Mouse (Mus musculus) forebrain, embryonic 16.5 days (tissue): ENCODE data around the gene Cacng7. TPM values are rescaled to one million over a fixed set of nuclear protein-coding genes. Genes with fewer than 3 reads are reported as not detected.
"Not testable (repeated sequence)": the region's sequence is repeated elsewhere in the genome, so short reads cannot be mapped to it uniquely, and the experiment has no call there.

Source experiments
- ATAC-seq: fragments of 200-750 bp; cut with Nextera tagmentation; 2 replicates; pipeline ENCODE4 v1.8.0; 2017; ENCODE audit warnings: mild to moderate bottlenecking, moderate library complexity
- H3K27ac ChIP-seq: fragments of 300-500 bp; sonication (generic); 2 replicates; pipeline ENCODE4 v1.5.1; 2014; ENCODE audit warnings: low read length, control low read depth
- H3K27me3 ChIP-seq: fragments of 300-500 bp; sonication (generic); replicated peaks from 2 replicates; pipeline ENCODE4 v1.6.1; 2014; ENCODE audit warnings: low read length; ENCODE audit not compliant: control insufficient read depth, insufficient read depth
- H3K36me3 ChIP-seq: fragments of 300-500 bp; sonication (generic); 2 replicates; pipeline ENCODE4 v1.6.1; 2014; ENCODE audit not compliant: control insufficient read depth, insufficient read depth
- H3K4me1 ChIP-seq: fragments of 300-500 bp; sonication (generic); replicated peaks from 2 replicates; pipeline ENCODE4 v1.6.1; 2014; ENCODE audit warnings: low read length; ENCODE audit not compliant: control insufficient read depth, insufficient read depth
- H3K4me2 ChIP-seq: fragments of 300-500 bp; sonication (generic); 2 replicates; pipeline ENCODE4 v1.6.1; 2014; ENCODE audit warnings: mild to moderate bottlenecking, low read length, control low read depth
- H3K4me3 ChIP-seq: fragments of 300-500 bp; sonication (generic); replicated peaks from 2 replicates; pipeline ENCODE4 v1.5.1; 2014; ENCODE audit warnings: mild to moderate bottlenecking, low read length, control low read depth
- H3K9ac ChIP-seq: fragments of 300-500 bp; sonication (generic); replicated peaks from 2 replicates; pipeline ENCODE4 v1.6.1; 2014; ENCODE audit warnings: low read depth, low read length, control low read depth
- H3K9me3 ChIP-seq: fragments of 300-500 bp; sonication (generic); 2 replicates; pipeline ENCODE4 v1.6.1; 2016; ENCODE audit warnings: low read length; ENCODE audit not compliant: control insufficient read depth
- WGBS: fragments of 180-500 bp; shearing (Covaris S2); extraction: QIAGEN DNeasy Blood & Tissue Kit; methylation state at CpG from one replicate; pipeline ENCODE4 v1.1.7; 2014; 5-methylcytosine and 5-hydroxymethylcytosine counted together
- polyA plus RNA-seq: library from polyadenylated mRNA; unstranded; fragments of >200 nt; fragmentation: Nextera tagmentation; extraction: Ambion mirVana; gene quantifications from 2 replicates; pipeline ENCODE4 v1.2.1, GENCODE M21; 2015

The Cacng7 gene
- polyA plus RNA-seq, 1 experiment from 2014 or later = 4.3 TPM

GRCm38 (mm10) chr7:3390413-3391080, 57.8 kb downstream of the Cacng7 start, which contains the start of gene Cacng8:
Gene Cacng8, plus strand, starts transcription at chr7:3390683.
- H3K27me3 ChIP-seq = no peaks in the 10 kb centered on the region
- peak within 1 kb of the TSS; percentile 76 for H3K27ac ChIP-seq
- H3K9ac ChIP-seq = peak within 1 kb of the TSS; percentile 80
- 1% methylated on average over 7 of the region's 7 CpGs for WGBS
- H3K4me3 ChIP-seq = peak within 1 kb of the TSS; percentile 65
- peak; percentile 52 for ATAC-seq
- H3K4me2 ChIP-seq = peak within 1 kb of the TSS; percentile 85
- no peaks in the 10 kb centered on the region for H3K9me3 ChIP-seq
- peaks cover 53% of the 10 kb centered on the region for H3K4me1 ChIP-seq
- H3K36me3 ChIP-seq = peaks cover 4% of the 10 kb centered on the region

DNA sequence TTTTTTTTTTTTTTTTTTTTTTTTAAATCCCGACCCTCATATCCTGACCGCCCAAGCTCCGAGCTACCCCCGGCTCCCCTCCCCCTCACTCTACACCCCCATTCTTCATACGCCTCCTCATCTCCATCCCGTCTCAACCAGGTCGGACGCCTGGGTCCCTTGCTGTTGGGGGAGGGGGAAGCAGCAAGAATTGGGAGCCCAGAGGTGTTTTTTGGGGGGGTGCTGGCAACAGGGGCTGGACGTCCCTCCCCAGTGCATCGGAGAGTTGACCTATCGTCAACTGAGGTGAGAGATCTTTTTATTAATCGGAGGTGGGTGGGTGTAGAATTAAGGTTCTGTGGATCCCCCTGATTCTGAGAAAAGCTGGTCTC, 58.3 kb downstream of the Cacng7 start:
- peak; percentile 18 for ATAC-seq
- peaks cover 53% of the 10 kb centered on the region for H3K4me1 ChIP-seq

DNA sequence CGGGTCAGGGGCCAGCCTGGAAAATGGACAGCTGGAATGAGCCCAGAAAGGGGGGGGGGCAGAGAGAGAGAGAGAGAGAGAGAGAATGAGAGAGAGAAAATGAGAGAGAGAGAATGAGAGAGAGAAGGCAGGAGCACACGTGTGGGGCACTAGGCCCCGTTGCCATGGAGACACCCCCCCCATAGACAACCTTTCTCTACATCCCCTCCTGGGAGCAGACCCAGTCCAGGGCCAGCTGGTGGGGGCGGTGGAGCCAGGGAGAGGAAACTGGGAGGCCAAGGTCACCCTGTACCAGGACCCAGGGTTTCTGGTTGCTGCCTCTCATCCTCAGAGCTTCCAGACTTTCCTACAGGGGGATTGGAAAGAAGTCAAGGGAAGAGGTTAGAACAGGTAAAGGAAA, 59.1 kb downstream of the Cacng7 start:
- peak; percentile 29; the same call in 1 of the 2 replicates for ATAC-seq
- Histone ChIP-seq H3K27ac (no peak overlapping the region), H3K27me3 (no peaks in the 10 kb centered on the region), H3K36me3 (peaks cover 4% of the 10 kb centered on the region), H3K4me2 (peak overlapping the region; percentile 85), H3K9me3 (no peaks in the 10 kb centered on the region), H3K4me1 (peaks cover 52% of the 10 kb centered on the region), H3K9ac (peak overlapping the region; percentile 80), H3K4me3 (peak overlapping the region; percentile 65)
- WGBS = 5% methylated on average over 4 of the region's 4 CpGs

More for the DNA sequence above, 58.3 kb downstream of the Cacng7 start:
- Histone ChIP-seq H3K27ac (peak overlapping the region; percentile 76), H3K4me3 (peak overlapping the region; percentile 65), H3K9me3 (no peaks in the 10 kb centered on the region), H3K4me2 (peak overlapping the region; percentile 85), H3K36me3 (peaks cover 4% of the 10 kb centered on the region), H3K9ac (peak overlapping the region; percentile 80), H3K27me3 (no peaks in the 10 kb centered on the region)
- under 1% methylated on average over 11 of the region's 12 CpGs for WGBS

GRCm38 (mm10) chr7:3397355-3397754, 64.6 kb downstream of the Cacng7 start:
- Histone ChIP-seq H3K9me3 (no peaks in the 10 kb centered on the region), H3K36me3 (peaks cover 4% of the 10 kb centered on the region), H3K27ac (no peak overlapping the region), H3K4me3 (no peak overlapping the region), H3K4me2 (peak overlapping the region; percentile 15), H3K4me1 (peaks cover 28% of the 10 kb centered on the region), H3K27me3 (no peaks in the 10 kb centered on the region), H3K9ac (no peak overlapping the region; the same call in 1 of the 2 replicates)
- ATAC-seq = peak; percentile 30; the same call in 1 of the 2 replicates
- 39% methylated on average over 10 of the region's 10 CpGs for WGBS

DNA sequence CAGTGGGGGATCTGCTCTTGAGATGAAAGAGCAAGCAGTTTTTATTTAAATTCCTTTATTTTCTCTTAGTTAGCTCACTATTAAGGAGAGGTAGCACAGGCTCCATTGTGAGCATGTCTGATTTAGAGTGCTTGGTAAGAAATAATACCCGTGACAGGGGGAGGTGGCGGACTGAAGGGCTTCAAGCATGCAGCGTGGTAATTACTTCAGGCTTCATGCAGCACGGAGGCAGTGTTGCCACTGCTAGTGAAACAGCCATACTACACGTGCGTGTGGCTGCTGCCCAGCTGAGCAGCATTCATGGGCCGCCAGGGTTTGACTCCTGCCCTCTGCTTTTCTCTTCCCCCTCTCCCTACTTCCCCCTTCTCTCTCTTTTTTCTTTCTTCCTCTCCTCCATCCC, 65.0 kb downstream of the Cacng7 start:
- no peak overlapping the region for H3K27ac ChIP-seq
- H3K9me3 ChIP-seq = no peaks in the 10 kb centered on the region
- no peaks in the 10 kb centered on the region for H3K27me3 ChIP-seq
- peak overlapping the region; percentile 25; the same call in 1 of the 2 replicates for H3K9ac ChIP-seq
- WGBS = 9% methylated on average over 7 of the region's 7 CpGs
- H3K4me1 ChIP-seq = peaks cover 24% of the 10 kb centered on the region
- peaks cover 4% of the 10 kb centered on the region for H3K36me3 ChIP-seq
- peak overlapping the region; percentile 15 for H3K4me2 ChIP-seq
- ATAC-seq = peak; percentile 82
- H3K4me3 ChIP-seq = no peak overlapping the region

- H3K36me3 ChIP-seq, H3K4me2 ChIP-seq, ATAC-seq, H3K4me3 ChIP-seq, H3K27ac ChIP-seq, H3K9ac ChIP-seq, H3K27me3 ChIP-seq, H3K9me3 ChIP-seq: not testable (repeated sequence)
- WGBS = 91% methylated on average over 8 of the region's 8 CpGs
- peaks cover 20% of the 10 kb centered on the region for H3K4me1 ChIP-seq
Observed at GRCm38 (mm10) chr7:3398363-3398762, 65.6 kb downstream of the Cacng7 start.

DNA sequence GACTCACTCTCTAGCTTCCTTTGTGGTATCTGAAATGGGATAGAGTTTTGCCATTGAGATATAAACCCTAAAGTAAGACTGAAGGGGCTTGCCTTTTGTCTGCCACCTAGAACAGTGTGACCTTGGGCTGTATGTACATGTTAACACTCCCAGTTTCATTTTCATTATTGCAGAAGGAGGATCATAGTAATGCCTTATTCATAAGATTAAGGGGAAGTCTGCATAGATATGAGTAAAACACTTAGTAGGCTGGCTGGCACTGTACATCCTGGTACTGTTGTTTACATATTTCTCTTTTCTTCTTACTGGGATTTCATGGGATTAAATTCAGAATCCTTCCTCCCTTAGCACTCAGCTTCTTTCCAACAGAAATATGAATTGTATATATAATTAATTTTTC, 67.2 kb downstream of the Cacng7 start:
- Histone ChIP-seq H3K4me2 (no peak overlapping the region), H3K27me3 (no peaks in the 10 kb centered on the region), H3K27ac (no peak overlapping the region), H3K9me3 (no peaks in the 10 kb centered on the region), H3K4me3 (no peak overlapping the region), H3K4me1 (peaks cover 17% of the 10 kb centered on the region), H3K9ac (no peak overlapping the region), H3K36me3 (no peaks in the 10 kb centered on the region; the same call in 1 of the 2 replicates)
- no peak for ATAC-seq

- Histone ChIP-seq H3K9me3 (no peaks in the 10 kb centered on the region), H3K9ac (no peak overlapping the region), H3K4me2 (no peak overlapping the region), H3K4me3 (no peak overlapping the region), H3K27ac (no peak overlapping the region), H3K27me3 (peaks cover 15% of the 10 kb centered on the region), H3K36me3 (no peaks in the 10 kb centered on the region), H3K4me1 (peaks cover 20% of the 10 kb centered on the region)
- WGBS = 72% methylated on average over 11 of the region's 11 CpGs
- ATAC-seq = no peak
Observed at GRCm38 (mm10) chr7:3409729-3410520, 77.2 kb downstream of the Cacng7 start.

DNA sequence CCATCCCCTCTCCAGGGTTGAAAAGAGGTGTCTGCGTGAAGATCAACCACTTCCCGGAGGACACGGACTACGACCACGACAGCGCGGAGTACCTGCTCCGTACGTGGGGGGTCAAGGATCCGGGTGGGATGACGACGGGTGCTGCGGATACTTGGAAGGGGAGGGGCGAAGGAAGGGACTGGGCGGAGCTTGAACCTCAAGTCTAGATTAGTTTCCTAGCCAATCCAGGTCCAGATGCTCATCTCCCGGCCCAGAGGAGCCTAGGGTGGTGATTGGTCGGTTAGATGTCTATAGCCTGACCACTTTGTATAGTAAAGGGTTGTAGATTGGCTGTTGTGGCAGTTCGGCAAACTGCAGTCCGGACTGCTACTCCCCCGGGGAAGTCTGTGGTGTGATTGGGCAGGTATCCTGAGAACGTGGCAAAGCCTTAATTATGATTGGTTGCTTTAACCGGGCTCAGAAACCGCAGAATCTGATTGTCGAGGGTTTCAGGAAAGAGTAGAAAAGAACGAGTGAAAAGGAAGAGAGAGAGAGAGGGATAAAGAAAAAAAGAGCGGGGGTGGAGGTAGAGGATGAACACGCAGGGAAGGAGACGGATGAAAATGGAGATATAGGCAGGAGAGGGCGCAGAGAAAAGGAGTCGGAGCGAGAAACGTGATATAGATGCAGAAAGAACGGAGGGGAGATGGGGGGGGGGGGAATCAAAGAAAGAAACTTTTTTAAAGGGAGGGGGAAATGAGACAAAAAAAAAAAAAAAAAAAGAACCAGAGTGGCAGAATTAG, 78.6 kb downstream of the Cacng7 start:
- no peaks in the 10 kb centered on the region for H3K9me3 ChIP-seq
- H3K9ac ChIP-seq = peak overlapping the region; percentile 53
- H3K36me3 ChIP-seq = no peaks in the 10 kb centered on the region
- under 1% methylated on average over 33 of the region's 33 CpGs for WGBS
- H3K4me3 ChIP-seq = peak overlapping the region; percentile 44
- ATAC-seq = peak; percentile 89
- peaks cover 26% of the 10 kb centered on the region for H3K4me1 ChIP-seq
- H3K4me2 ChIP-seq = peak overlapping the region; percentile 91
- H3K27me3 ChIP-seq = peaks cover 18% of the 10 kb centered on the region
- no peak overlapping the region for H3K27ac ChIP-seq
